Mouse (Mus musculus) gastrocnemius, postnatal 4 days (tissue): ENCODE results near the gene Lrcol1. TPM values are rescaled to one million over a fixed set of nuclear protein-coding genes. Genes with fewer than 3 reads are reported as not detected.

Experiments used
- DNase-seq, 2 experiments: peaks; one replicate each; pipeline ENCODE4 v3.0.0; 2021 to 2022; ENCODE audit warnings: low spot score in 2 of 2, mixed read lengths in 2 of 2
- long read RNA-seq, 2 experiments: library from polyadenylated mRNA; stranded (forward); transcript quantifications; one replicate each; pipeline ENCODE4 v2.0.0; 2021
- total RNA-seq, 2 experiments: library from RNA; stranded (reverse); gene quantifications; 2 replicates each; pipeline ENCODE4 v1.2.3; 2021

Gene Lrcol1
- not detected for total RNA-seq
- long read RNA-seq, experiment 1 = 0 reads
- long read RNA-seq, experiment 2 = 0 reads

GRCm38 (mm10) chr5:110344524-110344923 is at the start of gene Lrcol1:
TSS of gene Lrcol1 (plus strand) at chr5:110344730.
- no peak for DNase-seq

- DNase-seq = no peak
Measured at GRCm38 (mm10) chr5:110296637-110297036, 47.9 kb upstream of the Lrcol1 start.

GRCm38 (mm10) chr5:110300591-110300990 is 43.9 kb upstream of the Lrcol1 start:
- DNase-seq = no peak

- no peak for DNase-seq
Measured at GRCm38 (mm10) chr5:110308861-110309260, 35.7 kb upstream of the Lrcol1 start.

GRCm38 (mm10) chr5:110313127-110313526 is 31.4 kb upstream of the Lrcol1 start:
- DNase-seq = no peak

- DNase-seq = no peak
Measured at GRCm38 (mm10) chr5:110330508-110330907, 14.0 kb upstream of the Lrcol1 start.

- DNase-seq = no peak
Measured at GRCm38 (mm10) chr5:110338792-110339191, 5.7 kb upstream of the Lrcol1 start.

- peak in 1 of 2 experiments; percentile 32 for DNase-seq
Measured at GRCm38 (mm10) chr5:110342648-110343284, 1.8 kb upstream of the Lrcol1 start, which contains the start of gene P2rx2. TSS of gene P2rx2 (minus strand) at chr5:110343212.

- DNase-seq = no peak
Measured at GRCm38 (mm10) chr5:110345553-110345952, 1.0 kb downstream of the Lrcol1 start.

- DNase-seq = no peak
Measured at GRCm38 (mm10) chr5:110347006-110347405, 2.5 kb downstream of the Lrcol1 start.

GRCm38 (mm10) chr5:110354716-110355115 is 10.2 kb downstream of the Lrcol1 start:
- no peak for DNase-seq

GRCm38 (mm10) chr5:110357531-110358179 is 13.1 kb downstream of the Lrcol1 start:
- DNase-seq = peak in 1 of 2 experiments; percentile 73

GRCm38 (mm10) chr5:110361465-110361864 is 16.9 kb downstream of the Lrcol1 start:
- DNase-seq = no peak

GRCm38 (mm10) chr5:110362813-110363178 is 18.3 kb downstream of the Lrcol1 start:
- DNase-seq = no peak

- peak; percentile 75 to 84 for DNase-seq
Measured at GRCm38 (mm10) chr5:110363179-110363821, 18.8 kb downstream of the Lrcol1 start.

GRCm38 (mm10) chr5:110363822-110364545 is 19.5 kb downstream of the Lrcol1 start:
- DNase-seq = no peak

- DNase-seq = peak in 1 of 2 experiments; percentile 64
Measured at GRCm38 (mm10) chr5:110376802-110377433, 32.4 kb downstream of the Lrcol1 start.

GRCm38 (mm10) chr5:110378181-110378583 is 33.7 kb downstream of the Lrcol1 start:
- no peak for DNase-seq

GRCm38 (mm10) chr5:110379086-110379485 is 34.6 kb downstream of the Lrcol1 start:
- DNase-seq = no peak

GRCm38 (mm10) chr5:110379823-110380222 is 35.3 kb downstream of the Lrcol1 start:
- no peak for DNase-seq

- no peak for DNase-seq
Measured at GRCm38 (mm10) chr5:110384491-110384890, 40.0 kb downstream of the Lrcol1 start.
